Mouse (Mus musculus): ENCODE measurements around the gene Aldh9a1.

- TF ChIP-seq CTCF (IDR thresholded peaks at IDR 0.05; ENCODE audit: insufficient read depth, low read depth, low read length) (no peak), POLR2A (IDR thresholded peaks at IDR 0.05; ENCODE audit: insufficient read depth, low read depth, low read length) (no peak)
Measured at GRCm38 (mm10) chr1:167392031-167392640, 42.3 kb downstream of the Aldh9a1 start.
